Mouse (Mus musculus) lung, postnatal 0 days (tissue): ENCODE data around the gene Gins3. TPM values are rescaled to one million over a fixed set of nuclear protein-coding genes. Genes with fewer than 3 reads are reported as not detected.

ENCODE experiments used
- ATAC-seq: fragments of 200-750 bp; cut with Nextera tagmentation; 2 replicates; pipeline ENCODE4 v1.8.0; 2017; ENCODE audit warnings: moderate library complexity
- DNase-seq: peaks from one replicate; pipeline ENCODE4 v3.0.0-alpha.2; 2016; ENCODE audit warnings: low spot score
- H3K27ac ChIP-seq: fragments of 300-500 bp; sonication (generic); 2 replicates; pipeline ENCODE4 v1.5.1; 2014; ENCODE audit warnings: antibody characterized with exemption, mild to moderate bottlenecking, low read length, mixed read lengths
- H3K27me3 ChIP-seq: fragments of 300-500 bp; sonication (generic); replicated peaks from 2 replicates; pipeline ENCODE4 v1.6.1; 2014; ENCODE audit warnings: low read length, mixed read lengths; ENCODE audit not compliant: insufficient read depth
- H3K36me3 ChIP-seq: fragments of 300-500 bp; sonication (generic); 2 replicates; pipeline ENCODE4 v1.6.1; 2014; ENCODE audit warnings: low read length, mixed read lengths; ENCODE audit not compliant: insufficient read depth
- H3K4me1 ChIP-seq: fragments of 300-500 bp; sonication (generic); 2 replicates; pipeline ENCODE4 v1.6.1; 2014; ENCODE audit warnings: antibody characterized with exemption, low read depth, low read length, mixed read lengths; ENCODE audit not compliant: insufficient read depth
- H3K4me2 ChIP-seq: fragments of 300-500 bp; sonication (generic); replicated peaks from 2 replicates; pipeline ENCODE4 v1.6.1; 2014; ENCODE audit warnings: low read depth, mild to moderate bottlenecking, low read length, moderate library complexity, mixed read lengths
- H3K4me3 ChIP-seq: fragments of 300-500 bp; sonication (generic); 2 replicates; pipeline ENCODE4 v1.5.1; 2014; ENCODE audit warnings: low read depth, low read length
- H3K9ac ChIP-seq: fragments of 300-500 bp; sonication (generic); replicated peaks from 2 replicates; pipeline ENCODE4 v1.6.1; 2014; ENCODE audit warnings: low read depth, mild to moderate bottlenecking
- H3K9me3 ChIP-seq: fragments of 300-500 bp; sonication (generic); 2 replicates; pipeline ENCODE4 v1.6.1; 2016; ENCODE audit warnings: low read length, mixed read lengths
- CTCF ChIP-seq: IDR thresholded peaks from 2 replicates; pipeline ENCODE4 v1.5.1; 2016; ENCODE audit warnings: antibody characterized with exemption, mild to moderate bottlenecking
- EP300 ChIP-seq: IDR thresholded peaks from 2 replicates; pipeline ENCODE4 v1.6.1; 2016; ENCODE audit warnings: antibody characterized with exemption, mild to moderate bottlenecking, control low read depth
- WGBS: fragments of 180-500 bp; shearing (Covaris S2); extraction: QIAGEN DNeasy Blood & Tissue Kit; methylation state at CpG from one replicate; pipeline ENCODE4 v1.1.7; 2014; 5-methylcytosine and 5-hydroxymethylcytosine counted together
- polyA plus RNA-seq: library from polyadenylated mRNA; unstranded; fragments of >200 nt; fragmentation: Nextera tagmentation; extraction: Ambion mirVana; gene quantifications from 2 replicates; pipeline ENCODE4 v1.2.1, GENCODE M21; 2015

Gins3 gene
- polyA plus RNA-seq, result 4.2 and 5.2 TPM in 2 replicates

DNA sequence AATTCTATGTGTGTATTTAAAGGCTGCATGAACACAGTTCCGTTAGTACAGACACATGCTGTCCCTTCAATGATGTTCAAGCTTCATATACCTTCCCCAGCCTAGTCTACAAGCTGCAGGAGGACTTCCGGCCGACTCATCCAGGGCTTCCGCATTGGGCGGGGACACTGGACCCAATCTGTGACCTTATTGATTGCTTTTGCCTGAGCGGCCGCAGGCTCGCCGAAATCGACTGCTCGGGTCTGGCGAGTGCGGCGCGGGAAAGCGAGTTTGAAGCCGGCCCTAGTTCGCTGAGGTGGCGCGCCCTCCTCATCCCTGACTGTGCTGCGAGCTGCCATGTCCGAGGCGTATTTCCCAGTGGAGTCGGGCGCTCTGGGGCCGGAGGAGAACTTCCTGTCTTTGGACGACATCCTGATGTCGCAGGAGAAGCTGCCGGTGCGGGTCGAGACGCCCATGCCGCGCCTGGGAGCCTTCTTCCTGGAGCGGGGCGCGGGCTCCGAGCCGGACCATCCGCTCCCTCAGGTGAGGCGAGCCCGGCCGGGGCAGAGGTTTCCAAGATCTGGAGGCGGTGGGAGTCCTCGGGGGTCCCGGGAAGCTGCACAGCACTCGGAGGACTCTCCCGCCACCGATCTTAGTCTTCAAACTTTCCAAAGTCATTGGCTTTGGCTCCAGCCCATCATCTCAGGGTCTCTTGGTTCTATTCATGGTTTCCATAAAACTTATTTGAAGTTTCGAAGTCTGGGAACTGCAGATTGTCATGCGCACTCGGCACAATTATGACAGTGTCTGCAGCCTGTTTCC is at the start of gene Gins3:
Gene Gins3 (plus strand): TSS at position 192 of the 801 bp plus-strand sequence.
- WGBS, result 2% methylated on average over 43 of the region's 52 CpGs
- H3K9ac ChIP-seq, result peak within 1 kb of the TSS; percentile 41
- TF ChIP-seq EP300 (peak; percentile 43; the same call in 1 of the 2 replicates), CTCF (no peak)
- peaks cover 4% of the 10 kb centered on the region; the same call in 1 of the 2 replicates for H3K4me1 ChIP-seq
- H3K4me3 ChIP-seq, result peak within 1 kb of the TSS; percentile 77
- H3K9me3 ChIP-seq, result no peaks in the 10 kb centered on the region
- DNase-seq, result peak; percentile 95
- H3K27ac ChIP-seq, result no peak within 1 kb of the TSS
- no peaks in the 10 kb centered on the region for H3K36me3 ChIP-seq
- peak; percentile 96 for ATAC-seq
- H3K27me3 ChIP-seq, result no peaks in the 10 kb centered on the region
- H3K4me2 ChIP-seq, result peak within 1 kb of the TSS; percentile 95

DNA sequence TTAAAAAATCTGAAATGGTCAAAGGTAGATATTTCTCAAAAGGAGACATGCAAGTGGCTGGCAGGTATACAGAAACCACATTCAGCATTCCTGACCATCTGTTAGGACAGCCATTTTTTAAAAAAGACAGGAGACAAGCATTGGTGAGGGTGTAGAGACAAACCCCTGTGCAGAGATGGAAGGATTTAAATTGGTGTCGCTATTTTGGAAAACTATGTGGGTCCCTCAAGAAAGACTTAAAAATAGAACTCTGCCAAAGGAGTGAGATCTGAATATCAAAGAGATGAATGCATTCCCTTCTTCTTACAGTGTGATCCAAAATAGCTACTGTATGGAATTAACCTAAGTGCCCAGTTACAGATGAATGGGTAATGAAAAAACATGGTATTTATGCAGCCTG is 45.9 kb upstream of the Gins3 start:
- ATAC-seq, result no peak
- no peak overlapping the region for H3K4me2 ChIP-seq
- H3K27ac ChIP-seq, result no peak overlapping the region

GRCm38 (mm10) chr8:95589282-95589681 is 44.0 kb upstream of the Gins3 start:
- no peak overlapping the region for H3K27ac ChIP-seq
- no peak overlapping the region for H3K4me2 ChIP-seq
- no peak overlapping the region for H3K4me3 ChIP-seq
- DNase-seq (no peak), ATAC-seq (no peak)
- H3K36me3 ChIP-seq, result no peaks in the 10 kb centered on the region
- WGBS, result 60% methylated on average over 10 of the region's 10 CpGs
- TF ChIP-seq EP300 (no peak), CTCF (peak; percentile 29; the same call in 1 of the 2 replicates)
- no peak overlapping the region for H3K9ac ChIP-seq
- no peaks in the 10 kb centered on the region for H3K4me1 ChIP-seq
- H3K9me3 ChIP-seq, result no peaks in the 10 kb centered on the region
- no peaks in the 10 kb centered on the region for H3K27me3 ChIP-seq

More for the DNA sequence above, 45.9 kb upstream of the Gins3 start:
- no peak overlapping the region for H3K4me3 ChIP-seq
- no peak overlapping the region for H3K9ac ChIP-seq
- no peaks in the 10 kb centered on the region for H3K9me3 ChIP-seq
- DNase-seq, result no peak
- no peaks in the 10 kb centered on the region for H3K4me1 ChIP-seq
- H3K36me3 ChIP-seq, result no peaks in the 10 kb centered on the region
- 83% methylated on average over 1 of the region's 1 CpGs for WGBS
- TF ChIP-seq CTCF (no peak), EP300 (no peak)
- H3K27me3 ChIP-seq, result no peaks in the 10 kb centered on the region

DNA sequence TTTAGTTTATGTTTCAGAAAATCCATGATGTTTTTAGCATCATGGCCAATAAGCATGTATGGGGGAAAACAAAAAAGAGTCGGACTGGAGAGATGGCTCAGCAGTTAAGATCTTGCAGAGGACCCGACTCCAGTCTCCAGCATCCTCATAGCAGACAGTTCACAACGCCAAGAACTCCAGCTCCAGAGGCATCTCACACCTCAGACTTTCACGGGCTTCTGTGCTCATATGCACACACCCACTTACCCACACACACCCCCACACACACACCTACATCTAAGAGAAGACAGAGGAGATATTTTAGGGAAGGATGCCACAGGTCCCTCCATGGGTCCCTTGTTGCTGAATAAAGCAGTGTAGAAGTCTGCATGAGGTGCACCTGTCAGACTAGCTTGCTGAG is 42.7 kb upstream of the Gins3 start:
- no peak overlapping the region for H3K27ac ChIP-seq
- no peak overlapping the region for H3K4me3 ChIP-seq
- no peak overlapping the region for H3K9ac ChIP-seq
- H3K27me3 ChIP-seq, result no peaks in the 10 kb centered on the region
- 76% methylated on average over 4 of the region's 4 CpGs for WGBS
- no peaks in the 10 kb centered on the region for H3K9me3 ChIP-seq
- H3K4me1 ChIP-seq, result no peaks in the 10 kb centered on the region
- no peak overlapping the region for H3K4me2 ChIP-seq
- DNase-seq (no peak), ATAC-seq (no peak)
- TF ChIP-seq EP300, result no peak
- TF ChIP-seq CTCF, result no peak
- H3K36me3 ChIP-seq, result no peaks in the 10 kb centered on the region

DNA sequence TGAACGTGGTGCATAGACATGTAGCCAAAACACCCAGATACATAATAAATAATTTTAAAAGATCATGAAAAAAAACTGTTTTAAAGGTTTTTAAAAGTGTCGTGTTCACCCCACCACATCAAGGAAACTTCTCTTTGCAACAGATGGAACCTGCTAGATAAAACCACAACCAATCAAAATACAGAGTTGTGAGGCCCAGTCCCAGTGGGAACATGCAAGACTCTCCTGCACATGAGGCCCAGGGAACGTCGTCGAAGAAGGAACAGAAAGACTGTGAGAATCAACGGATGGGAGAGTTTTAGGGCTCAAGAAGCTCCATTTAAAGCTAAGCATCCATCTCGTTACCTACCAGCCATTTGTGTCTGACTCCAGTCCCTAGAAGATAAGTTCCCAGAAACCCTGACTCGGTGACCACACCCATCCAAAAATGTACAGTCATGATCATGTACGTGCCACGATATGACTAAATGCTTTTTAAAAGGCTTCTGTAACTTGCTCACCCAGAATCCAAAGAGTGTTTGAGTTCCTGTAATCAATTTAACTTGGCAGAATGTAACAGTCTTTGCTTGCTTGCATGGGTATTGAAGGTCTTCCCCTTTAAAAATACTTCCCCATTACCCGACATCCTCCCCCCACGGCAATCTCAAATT is 41.0 kb upstream of the Gins3 start:
- no peaks in the 10 kb centered on the region for H3K36me3 ChIP-seq
- H3K27me3 ChIP-seq, result no peaks in the 10 kb centered on the region
- no peak overlapping the region for H3K9ac ChIP-seq
- no peak for TF ChIP-seq CTCF
- TF ChIP-seq EP300, result no peak
- no peaks in the 10 kb centered on the region for H3K4me1 ChIP-seq
- ATAC-seq, result no peak
- no peaks in the 10 kb centered on the region for H3K9me3 ChIP-seq
- WGBS, result 73% methylated on average over 12 of the region's 12 CpGs
- no peak overlapping the region for H3K4me2 ChIP-seq
- H3K27ac ChIP-seq, result no peak overlapping the region
- H3K4me3 ChIP-seq, result no peak overlapping the region
- DNase-seq, result no peak

DNA sequence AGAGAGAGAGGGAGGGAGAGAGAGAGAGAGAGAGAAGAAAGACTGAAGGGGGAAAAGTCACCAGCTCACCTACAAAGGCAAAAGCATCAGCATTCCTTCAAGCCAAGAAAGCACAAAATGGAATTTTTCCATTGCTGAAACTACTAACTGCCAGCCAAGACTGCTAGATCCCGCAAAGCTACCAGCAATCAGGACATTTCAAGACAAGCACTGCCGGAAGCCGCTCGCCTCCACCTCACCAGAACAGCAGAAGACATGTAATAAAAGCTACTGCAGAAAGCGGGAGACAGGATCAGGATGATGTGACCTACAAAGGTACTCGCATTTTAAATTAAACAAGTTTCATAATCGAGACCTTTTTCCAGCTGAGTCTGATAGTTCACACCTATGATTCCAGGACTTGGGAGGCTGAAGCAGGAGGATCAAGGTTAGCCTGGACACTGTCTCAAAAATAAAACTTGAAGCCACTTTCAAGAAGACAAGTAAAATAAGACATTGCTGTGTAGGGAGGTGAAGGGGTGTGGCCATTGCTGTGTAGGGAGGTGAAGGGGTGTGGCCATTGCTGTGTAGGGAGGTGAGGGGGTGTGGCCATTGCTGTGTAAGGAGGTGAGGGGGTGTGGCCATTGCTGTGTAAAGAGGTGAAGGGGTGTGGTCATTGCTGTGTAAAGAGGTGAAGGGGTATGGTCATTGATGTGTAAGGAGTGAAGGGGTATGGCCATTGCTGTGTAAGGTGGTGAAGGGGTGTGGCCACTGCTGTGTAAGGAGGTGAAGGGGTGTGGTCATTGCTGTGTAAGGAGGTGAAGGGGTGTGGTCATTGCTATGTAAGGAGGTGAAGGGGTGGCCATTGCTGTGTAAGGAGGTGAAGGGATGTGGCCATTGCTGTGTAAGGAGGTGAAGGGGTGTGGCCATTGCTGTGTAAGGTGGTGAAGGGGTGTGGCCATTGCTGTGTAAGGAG is 39.5 kb upstream of the Gins3 start:
- Histone ChIP-seq H3K36me3 (no peaks in the 10 kb centered on the region), H3K4me1 (no peaks in the 10 kb centered on the region), H3K9ac (no peak overlapping the region), H3K9me3 (no peaks in the 10 kb centered on the region), H3K4me2 (no peak overlapping the region), H3K4me3 (no peak overlapping the region), H3K27me3 (no peaks in the 10 kb centered on the region), H3K27ac (no peak overlapping the region)
- no peak for TF ChIP-seq EP300
- TF ChIP-seq CTCF, result no peak
- DNase-seq (peak; percentile 7), ATAC-seq (no peak)
- 91% methylated on average over 7 of the region's 7 CpGs for WGBS
